Mouse (Mus musculus): ENCODE data around the gene Tmem144. TPM values are rescaled to one million over a fixed set of nuclear protein-coding genes. Genes with fewer than 3 reads are reported as not detected.
A peak's percentile ranks its signal among the peaks of the same experiment; 100 is the strongest.
"Not testable (repeated sequence)": the region's sequence is repeated elsewhere in the genome, so short reads cannot be mapped to it uniquely, and the experiment has no call there.

Tmem144 gene
- total RNA-seq, 4 experiments from 2014 or later: 13.4 to 26.8 (median 15.3) TPM

DNA sequence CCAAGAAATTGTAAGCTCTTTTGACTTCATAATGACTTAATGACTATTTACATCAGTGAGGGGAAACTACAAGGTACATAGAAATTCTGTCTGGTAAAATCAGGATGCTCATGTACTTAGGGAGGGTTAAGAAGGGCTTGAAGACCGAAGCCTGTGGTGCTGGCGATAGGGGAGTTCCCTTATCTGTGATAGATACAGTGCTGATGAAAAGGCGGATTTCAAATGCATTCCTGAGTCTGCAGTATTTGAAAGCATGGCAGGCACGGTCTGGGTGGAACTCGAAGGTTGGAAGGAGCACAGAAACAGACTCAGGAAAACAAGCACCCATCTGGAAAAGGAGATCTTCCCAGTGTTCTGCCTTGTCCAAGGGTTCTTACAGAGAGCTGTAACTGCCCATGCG lies 42.0 kb downstream of the Tmem144 start:
- DNase-seq (ENCODE audit: low spot score in 2 of 2): no peak

- DNase-seq (ENCODE audit: low spot score in 2 of 2): peak in 1 of 2 experiments; percentile 59
Measured at GRCm38 (mm10) chr3:79809180-79809567, 43.4 kb downstream of the Tmem144 start.

DNA sequence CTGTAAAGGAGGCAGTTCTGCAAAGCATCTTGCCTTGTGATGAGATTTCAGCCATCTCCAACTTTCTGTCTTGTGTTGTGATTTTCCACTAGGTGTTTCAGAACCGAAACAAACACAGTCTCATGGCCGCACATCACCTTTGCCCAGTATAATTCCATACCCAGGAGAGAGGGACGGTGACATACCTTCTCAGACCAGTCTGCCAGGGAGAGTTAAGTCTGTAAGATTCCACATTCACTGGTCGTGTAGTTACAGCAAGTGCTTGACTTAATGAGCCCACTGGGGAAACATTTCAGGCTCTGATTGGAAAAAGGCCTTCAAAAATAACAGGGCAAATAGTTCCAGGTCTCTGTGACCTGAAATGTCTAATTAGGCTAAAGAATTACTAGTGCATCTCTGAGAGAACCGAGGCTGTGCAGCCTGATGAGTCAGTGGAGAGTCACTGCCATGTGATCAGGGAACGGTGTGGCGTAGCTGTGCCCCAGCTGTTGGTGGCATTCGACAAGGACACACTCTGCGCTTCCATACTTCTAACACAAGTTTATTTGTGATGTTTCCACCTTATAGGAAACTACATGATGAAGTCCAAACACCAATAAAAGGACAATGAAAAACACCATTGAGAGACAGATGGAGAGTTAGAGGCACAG lies 43.9 kb downstream of the Tmem144 start:
- DNase-seq (ENCODE audit: low spot score in 2 of 2): no peak

GRCm38 (mm10) chr3:79800761-79801160 lies 51.8 kb downstream of the Tmem144 start:
- not testable (repeated sequence) for DNase-seq (ENCODE audit: low spot score in 2 of 2)

DNA sequence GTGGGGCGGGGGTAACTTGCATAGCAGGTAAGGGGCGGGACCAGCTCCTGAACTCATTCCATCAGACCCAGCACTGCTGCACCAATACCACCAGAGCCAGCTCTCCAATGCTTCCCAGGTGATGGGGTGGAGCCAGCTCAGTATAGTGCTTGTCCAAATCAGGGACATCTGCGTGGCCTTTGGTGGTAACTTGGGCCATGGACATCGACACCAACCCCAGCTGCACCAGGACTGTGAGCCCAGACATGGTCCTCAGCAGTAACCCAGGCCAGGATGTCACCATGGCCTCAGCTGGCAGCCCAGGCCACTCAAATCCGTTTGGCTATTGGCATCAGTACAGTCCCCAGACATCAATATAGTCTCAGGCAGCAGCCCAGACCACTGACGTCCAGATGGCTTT lies 60.3 kb downstream of the Tmem144 start:
- DNase-seq (ENCODE audit: low spot score in 2 of 2): no peak

GRCm38 (mm10) chr3:79790324-79790723 lies 62.2 kb downstream of the Tmem144 start:
- DNase-seq (ENCODE audit: low spot score in 2 of 2): no peak

- DNase-seq (ENCODE audit: low spot score in 2 of 2): no peak
Measured at GRCm38 (mm10) chr3:79789554-79789953, 63.0 kb downstream of the Tmem144 start.

GRCm38 (mm10) chr3:79788959-79789358 lies 63.6 kb downstream of the Tmem144 start:
- DNase-seq (ENCODE audit: low spot score in 2 of 2): no peak

GRCm38 (mm10) chr3:79784362-79784736 lies 68.2 kb downstream of the Tmem144 start:
- no peak for DNase-seq (ENCODE audit: low spot score in 2 of 2)

DNA sequence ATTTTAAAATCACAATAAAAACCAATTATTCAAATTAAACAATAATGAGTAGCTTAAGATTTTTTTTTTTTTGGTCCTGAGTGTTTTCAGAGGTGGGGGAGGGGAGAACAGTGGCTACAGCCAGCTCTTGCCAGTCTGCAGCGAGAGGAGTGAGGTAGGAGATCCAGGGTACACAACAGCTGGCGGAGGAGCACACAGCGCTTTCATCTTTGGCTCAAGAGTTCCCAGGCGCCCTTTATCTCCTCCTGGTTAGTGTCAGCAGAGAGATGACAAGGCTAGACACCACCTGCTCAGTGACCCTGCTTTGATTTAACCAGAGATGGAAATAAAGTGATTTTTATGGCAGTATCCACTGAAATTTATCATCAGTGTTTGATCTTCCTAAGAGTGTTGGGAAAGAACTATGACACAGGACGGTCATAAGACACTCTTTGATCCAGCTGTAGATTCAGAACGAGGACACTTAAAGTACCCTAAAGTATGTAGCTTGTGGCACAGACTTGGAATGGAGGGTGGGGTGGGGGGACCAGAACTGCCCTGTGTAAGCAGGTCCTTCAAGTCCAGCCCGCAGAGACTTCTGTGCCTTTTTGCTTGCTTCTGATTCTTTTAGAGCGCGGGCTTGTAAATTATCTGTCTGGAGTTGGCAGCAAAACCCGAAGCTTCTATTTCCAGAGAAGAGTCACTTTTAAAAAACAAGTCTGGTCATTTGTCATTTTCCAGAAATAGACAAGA lies 68.8 kb downstream of the Tmem144 start:
- DNase-seq (ENCODE audit: low spot score in 2 of 2): no peak

- no peak for DNase-seq (ENCODE audit: low spot score in 2 of 2)
Measured at GRCm38 (mm10) chr3:79772701-79773100, 79.9 kb downstream of the Tmem144 start.

Other genes with a start within 250 kb of the Tmem144 start
- gene 4930579G24Rik, start 223.7 kb downstream of the Tmem144 start, total RNA-seq (2022): 1 to 10 TPM; 1.1 to 1.4 (median 1.2) TPM
- 10 to 100 TPM; 23.1 to 28.2 (median 25.4) TPM for gene Etfdh, start 223.3 kb downstream of the Tmem144 start, total RNA-seq (2022)
- gene Rxfp1, start 114.9 kb downstream of the Tmem144 start, total RNA-seq (2022): 10 to 100 TPM; 14.1 to 16.4 (median 15.6) TPM
- gene Fam198b, start 31.8 kb upstream of the Tmem144 start, total RNA-seq (2022): 1 to 10 TPM; 5.8 to 8.0 (median 6.4) TPM